Mouse (Mus musculus): Measurements from ENCODE around the gene Slc27a1.
A peak's percentile ranks its signal among the peaks of the same experiment; 100 is the strongest.

Gene Slc27a1

GRCm38 (mm10) chr8:71554644-71555043 lies 14.0 kb upstream of the Slc27a1 start:
- DNase-seq (ENCODE audit: low read depth, low spot score) = no peak

GRCm38 (mm10) chr8:71558071-71558957 lies 10.4 kb upstream of the Slc27a1 start, which contains the start of gene Tmem221:
Tmem221 (minus strand) TSS chr8:71558871.
- DNase-seq (ENCODE audit: low read depth, low spot score) = no peak

- peak; percentile 59 for DNase-seq (ENCODE audit: low read depth, low spot score)
Observed at GRCm38 (mm10) chr8:71558958-71559690, 9.6 kb upstream of the Slc27a1 start.

GRCm38 (mm10) chr8:71560071-71560470 lies 8.6 kb upstream of the Slc27a1 start:
- DNase-seq (ENCODE audit: low read depth, low spot score) = no peak

GRCm38 (mm10) chr8:71560765-71561164 lies 7.9 kb upstream of the Slc27a1 start:
- DNase-seq (ENCODE audit: low read depth, low spot score) = no peak

- peak; percentile 87 for DNase-seq (ENCODE audit: low read depth, low spot score)
Observed at GRCm38 (mm10) chr8:71561401-71561800, 7.3 kb upstream of the Slc27a1 start.

- peak; percentile 48 for DNase-seq (ENCODE audit: low read depth, low spot score)
Observed at GRCm38 (mm10) chr8:71562751-71563150, 5.9 kb upstream of the Slc27a1 start.

- no peak for DNase-seq (ENCODE audit: low read depth, low spot score)
Observed at GRCm38 (mm10) chr8:71563992-71564391, 4.7 kb upstream of the Slc27a1 start.

GRCm38 (mm10) chr8:71566501-71566900 lies 2.2 kb upstream of the Slc27a1 start, which contains the start of gene Nxnl1:
Nxnl1 (minus strand) TSS chr8:71566601.
- no peak for DNase-seq (ENCODE audit: low read depth, low spot score)

GRCm38 (mm10) chr8:71567587-71567986 lies 1.1 kb upstream of the Slc27a1 start:
- DNase-seq (ENCODE audit: low read depth, low spot score) = no peak

GRCm38 (mm10) chr8:71568941-71569340 lies 259 bp downstream of the Slc27a1 start:
- no peak for DNase-seq (ENCODE audit: low read depth, low spot score)

- DNase-seq (ENCODE audit: low read depth, low spot score) = peak; percentile 92
Observed at GRCm38 (mm10) chr8:71569366-71570290, 946 bp downstream of the Slc27a1 start.

GRCm38 (mm10) chr8:71570291-71570954 lies 1.7 kb downstream of the Slc27a1 start:
- DNase-seq (ENCODE audit: low read depth, low spot score) = peak; percentile 93

GRCm38 (mm10) chr8:71572077-71572476 lies 3.4 kb downstream of the Slc27a1 start:
- DNase-seq (ENCODE audit: low read depth, low spot score) = no peak

GRCm38 (mm10) chr8:71572847-71573633 lies 4.4 kb downstream of the Slc27a1 start:
- no peak for DNase-seq (ENCODE audit: low read depth, low spot score)

GRCm38 (mm10) chr8:71574426-71574825 lies 5.7 kb downstream of the Slc27a1 start:
- no peak for DNase-seq (ENCODE audit: low read depth, low spot score)

- DNase-seq (ENCODE audit: low read depth, low spot score) = no peak
Observed at GRCm38 (mm10) chr8:71575020-71575419, 6.3 kb downstream of the Slc27a1 start.

GRCm38 (mm10) chr8:71577856-71578387 lies 9.2 kb downstream of the Slc27a1 start:
- no peak for DNase-seq (ENCODE audit: low read depth, low spot score)

GRCm38 (mm10) chr8:71579009-71579408 lies 10.3 kb downstream of the Slc27a1 start:
- no peak for DNase-seq (ENCODE audit: low read depth, low spot score)

- no peak for DNase-seq (ENCODE audit: low read depth, low spot score)
Observed at GRCm38 (mm10) chr8:71579476-71579875, 10.8 kb downstream of the Slc27a1 start.
